Comparison of ENCODE assay signal across 9 mouse cellular contexts in genomic region chr3:98426749-98427148, GRCm38 (mm10). TPM values are rescaled to one million over a fixed set of nuclear protein-coding genes. Genes with fewer than 3 reads are reported as not detected.
DNase-seq lines count a peak whose midpoint lies in the region; ATAC-seq and TF ChIP-seq lines count a peak whose summit lies in the region.
"Had no signal": no experiment of that assay in that cellular context is flagged by ENCODE, and none has a peak within 500 bp of the region (broad histone marks: within the 10 kb centered on the region; RNA-seq: fewer than 3 reads in every experiment).

No protein-coding gene starts in this region.

- no peak overlapping the region for H3K27ac ChIP-seq in heart, embryonic 16.5 days (ENCODE audit: low read length)
- H3K27ac ChIP-seq in cortical plate, adult 2 months (ENCODE audit: insufficient read depth, low read length), result no peak overlapping the region
- H3K27ac ChIP-seq in hindbrain, embryonic 12.5 days, result no peak overlapping the region
- H3K27ac ChIP-seq in midbrain, embryonic 10.5 days (replicated peaks), result no peak overlapping the region

- DNase-seq in heart, adult 9 months (ENCODE audit: low spot score in 2 of 2), result no peak
- no peak for DNase-seq in midbrain, embryonic 10.5 days (ENCODE audit: low spot score)
- DNase-seq in thymus, postnatal 36 days, result no peak
- no peak for DNase-seq in cerebellum, adult 11-12 months
- no peak for DNase-seq in Muller cell, postnatal 12 days (ENCODE audit: inconsistent ontology term)

- TF ChIP-seq POLR2A in cortical plate, adult 2 months (IDR thresholded peaks at IDR 0.05; ENCODE audit: extremely low read depth, insufficient read depth, low read length), result no peak

- H3K9me3 ChIP-seq in heart, embryonic 16.5 days (replicated peaks; ENCODE audit: control insufficient read depth, low read length), result no peaks in the 10 kb centered on the region
- no peaks in the 10 kb centered on the region for H3K9me3 ChIP-seq in hindbrain, embryonic 12.5 days (replicated peaks)
- H3K9me3 ChIP-seq in midbrain, embryonic 10.5 days (replicated peaks), result no peaks in the 10 kb centered on the region

- no peak for TF ChIP-seq CTCF in cortical plate, adult 2 months (IDR thresholded peaks at IDR 0.05; ENCODE audit: extremely low read depth, insufficient read depth, low read length)

- no peaks in the 10 kb centered on the region for H3K27me3 ChIP-seq in heart, embryonic 16.5 days (ENCODE audit: control insufficient read depth, insufficient read depth, low read length)
- H3K27me3 ChIP-seq in hindbrain, embryonic 12.5 days, result peaks cover 45% of the 10 kb centered on the region
- peaks cover 57% of the 10 kb centered on the region for H3K27me3 ChIP-seq in midbrain, embryonic 10.5 days (ENCODE audit: low read depth, poor library complexity, severe bottlenecking)

- ATAC-seq in heart, embryonic 16.5 days (replicated peaks; ENCODE audit: extremely low read depth, insufficient read depth, low FRiP score), result no peak
- peak; percentile 4; the same call in 1 of the 2 replicates for ATAC-seq in hindbrain, embryonic 12.5 days (ENCODE audit: low FRiP score)

- H3K4me1 ChIP-seq in heart, embryonic 16.5 days (ENCODE audit: control insufficient read depth, insufficient read depth, low read length), result peaks cover 18% of the 10 kb centered on the region
- H3K4me1 ChIP-seq in cortical plate, adult 2 months (ENCODE audit: control insufficient read depth, insufficient read depth, low read length), result peaks cover 1% of the 10 kb centered on the region; the same call in 1 of the 2 replicates
- H3K4me1 ChIP-seq in hindbrain, embryonic 12.5 days, result peaks cover 24% of the 10 kb centered on the region
- H3K4me1 ChIP-seq in midbrain, embryonic 10.5 days, result peaks cover 29% of the 10 kb centered on the region

- WGBS in heart, embryonic 16.5 days, result 44% methylated on average over 5 of the region's 5 CpGs
- 45% methylated on average over 5 of the region's 5 CpGs for WGBS in hindbrain, embryonic 12.5 days
- 39% methylated on average over 5 of the region's 5 CpGs for WGBS in midbrain, embryonic 10.5 days

- H3K4me2 ChIP-seq in heart, embryonic 16.5 days (ENCODE audit: low read depth, low read length), result peak overlapping the region; percentile 98
- peak overlapping the region; percentile 85 for H3K4me2 ChIP-seq in hindbrain, embryonic 12.5 days (replicated peaks)

- H3K36me3 ChIP-seq in heart, embryonic 16.5 days (ENCODE audit: control insufficient read depth, insufficient read depth), result 0 out of 2 replicates have a peak, but pooled peaks cover 5% of the 10 kb centered on the region
- 0 out of 2 replicates have a peak, but pooled peaks cover 3% of the 10 kb centered on the region for H3K36me3 ChIP-seq in hindbrain, embryonic 12.5 days
- H3K36me3 ChIP-seq in midbrain, embryonic 10.5 days, result peaks cover 8% of the 10 kb centered on the region

- H3K4me3 ChIP-seq in heart, embryonic 16.5 days (ENCODE audit: low read length), result peak overlapping the region; percentile 71
- H3K4me3 ChIP-seq in cortical plate, adult 2 months (ENCODE audit: insufficient read depth, low read length), result peak overlapping the region; percentile 46
- H3K4me3 ChIP-seq in hindbrain, embryonic 12.5 days, result no peak overlapping the region
- peak overlapping the region; percentile 71 for H3K4me3 ChIP-seq in midbrain, embryonic 10.5 days

- H3K9ac ChIP-seq in heart, embryonic 16.5 days (ENCODE audit: low read length), result no peak overlapping the region
- H3K9ac ChIP-seq in hindbrain, embryonic 12.5 days, result 0 out of 2 replicates have a peak overlapping the region, but pooled peaks have one; percentile 55

RNA-seq across cellular contexts. Expression of gene Gm4450, which starts 30.2 kb away (rescaled TPM):
- not detected in 2 replicates for polyA plus RNA-seq in heart, embryonic 16.5 days (2015; fragmentation: Nextera tagmentation; extraction: Ambion mirVana)
- polyA plus RNA-seq in cortical plate, adult 2 months (2012; rRNA removed), result not detected in 2 replicates
- 0.13 TPM in 1 of 2 replicates, not detected in the other for polyA plus RNA-seq in hindbrain, embryonic 12.5 days (2016; fragmentation: Nextera tagmentation; extraction: Ambion mirVana)
- not detected in 2 replicates for polyA plus RNA-seq in midbrain, embryonic 10.5 days (2016; fragmentation: Nextera tagmentation; extraction: Ambion mirVana)
- polyA plus RNA-seq: thymus, postnatal 0 days had no signal

RNA-seq across cellular contexts. Expression of gene Zfp697, which starts 44.5 kb away (rescaled TPM):
- polyA plus RNA-seq in heart, embryonic 16.5 days (2015; fragmentation: Nextera tagmentation; extraction: Ambion mirVana), result 9.3 and 9.8 TPM in 2 replicates
- 20.6 and 21.1 TPM in 2 replicates for polyA plus RNA-seq in cortical plate, adult 2 months (2012; rRNA removed)
- polyA plus RNA-seq in hindbrain, embryonic 12.5 days (2016; fragmentation: Nextera tagmentation; extraction: Ambion mirVana), result 9.7 and 12.0 TPM in 2 replicates
- polyA plus RNA-seq in midbrain, embryonic 10.5 days (2016; fragmentation: Nextera tagmentation; extraction: Ambion mirVana), result 6.8 and 8.3 TPM in 2 replicates
